Mouse (Mus musculus): ENCODE data around the gene Lpp. TPM values are rescaled to one million over a fixed set of nuclear protein-coding genes. Genes with fewer than 3 reads are reported as not detected.
"Not testable (repeated sequence)": the region's sequence is repeated elsewhere in the genome, so short reads cannot be mapped to it uniquely, and the experiment has no call there.

Gene Lpp
- polyA plus RNA-seq, 1 experiment from 2014 or later: 23.0 TPM

GRCm38 (mm10) chr16:24979391-24979790 lies 586.1 kb downstream of the Lpp start:
- no peaks in the 10 kb centered on the region for H3K9me3 ChIP-seq (replicated peaks)

GRCm38 (mm10) chr16:24982828-24983227 lies 589.5 kb downstream of the Lpp start:
- DNase-seq (ENCODE audit: low spot score): no peak
- H3K4me3 ChIP-seq: no peak overlapping the region
- WGBS: 84% methylated on average over 4 of the region's 4 CpGs
- no peak overlapping the region for H3K27ac ChIP-seq (replicated peaks)
- peaks cover 15% of the 10 kb centered on the region for H3K4me1 ChIP-seq
- H3K27me3 ChIP-seq (ENCODE audit: low read depth, poor library complexity, severe bottlenecking): no peaks in the 10 kb centered on the region
- H3K9me3 ChIP-seq (replicated peaks): no peaks in the 10 kb centered on the region
- H3K36me3 ChIP-seq: no peaks in the 10 kb centered on the region

More at GRCm38 (mm10) chr16:24979391-24979790, 586.1 kb downstream of the Lpp start:
- no peak for DNase-seq (ENCODE audit: low spot score)
- Histone ChIP-seq H3K36me3 (no peaks in the 10 kb centered on the region), H3K4me3 (no peak overlapping the region), H3K4me1 (peaks cover 15% of the 10 kb centered on the region), H3K27ac (replicated peaks) (no peak overlapping the region), H3K27me3 (ENCODE audit: low read depth, poor library complexity, severe bottlenecking) (no peaks in the 10 kb centered on the region)
- WGBS: 84% methylated on average over 4 of the region's 4 CpGs

GRCm38 (mm10) chr16:24990331-24990730 lies 597.0 kb downstream of the Lpp start:
- no peaks in the 10 kb centered on the region for H3K4me1 ChIP-seq
- no peak overlapping the region for H3K4me3 ChIP-seq
- no peaks in the 10 kb centered on the region for H3K36me3 ChIP-seq
- 96% methylated on average over 11 of the region's 11 CpGs for WGBS
- no peaks in the 10 kb centered on the region for H3K9me3 ChIP-seq (replicated peaks)
- no peaks in the 10 kb centered on the region for H3K27me3 ChIP-seq (ENCODE audit: low read depth, poor library complexity, severe bottlenecking)
- no peak overlapping the region for H3K27ac ChIP-seq (replicated peaks)
- DNase-seq (ENCODE audit: low spot score): no peak

GRCm38 (mm10) chr16:24991059-24991541 lies 597.8 kb downstream of the Lpp start:
- H3K4me1 ChIP-seq: no peaks in the 10 kb centered on the region
- 86% methylated on average over 10 of the region's 10 CpGs for WGBS
- no peak overlapping the region for H3K27ac ChIP-seq (replicated peaks)
- no peaks in the 10 kb centered on the region for H3K36me3 ChIP-seq
- H3K27me3 ChIP-seq (ENCODE audit: low read depth, poor library complexity, severe bottlenecking): no peaks in the 10 kb centered on the region
- no peak overlapping the region for H3K4me3 ChIP-seq
- no peaks in the 10 kb centered on the region for H3K9me3 ChIP-seq (replicated peaks)
- DNase-seq (ENCODE audit: low spot score): no peak

GRCm38 (mm10) chr16:24991995-24992394 lies 598.7 kb downstream of the Lpp start:
- 93% methylated on average over 3 of the region's 3 CpGs for WGBS
- DNase-seq (ENCODE audit: low spot score): no peak
- H3K27ac ChIP-seq (replicated peaks): no peak overlapping the region
- H3K27me3 ChIP-seq (ENCODE audit: low read depth, poor library complexity, severe bottlenecking): no peaks in the 10 kb centered on the region
- no peaks in the 10 kb centered on the region for H3K36me3 ChIP-seq
- no peaks in the 10 kb centered on the region for H3K4me1 ChIP-seq
- no peaks in the 10 kb centered on the region for H3K9me3 ChIP-seq (replicated peaks)
- no peak overlapping the region for H3K4me3 ChIP-seq

GRCm38 (mm10) chr16:24992494-24992893 lies 599.2 kb downstream of the Lpp start:
- Histone ChIP-seq H3K4me3 (no peak overlapping the region), H3K36me3 (no peaks in the 10 kb centered on the region), H3K27ac (replicated peaks) (no peak overlapping the region), H3K4me1 (no peaks in the 10 kb centered on the region), H3K27me3 (ENCODE audit: low read depth, poor library complexity, severe bottlenecking) (no peaks in the 10 kb centered on the region), H3K9me3 (replicated peaks) (no peaks in the 10 kb centered on the region)
- 94% methylated on average over 11 of the region's 11 CpGs for WGBS
- no peak for DNase-seq (ENCODE audit: low spot score)

- no peak for DNase-seq (ENCODE audit: low spot score)
Observed at GRCm38 (mm10) chr16:25010980-25011877, 617.9 kb downstream of the Lpp start.

GRCm38 (mm10) chr16:25012938-25013337 lies 619.6 kb downstream of the Lpp start:
- H3K4me1 ChIP-seq: peaks cover 6% of the 10 kb centered on the region
- H3K27me3 ChIP-seq (ENCODE audit: low read depth, poor library complexity, severe bottlenecking): no peaks in the 10 kb centered on the region
- H3K27ac ChIP-seq (replicated peaks): no peak overlapping the region
- 88% methylated on average over 3 of the region's 3 CpGs for WGBS
- H3K36me3 ChIP-seq: no peaks in the 10 kb centered on the region
- DNase-seq (ENCODE audit: low spot score): no peak
- H3K9me3 ChIP-seq (replicated peaks): no peaks in the 10 kb centered on the region
- H3K4me3 ChIP-seq: no peak overlapping the region

More at GRCm38 (mm10) chr16:25010980-25011877, 617.9 kb downstream of the Lpp start:
- H3K4me3 ChIP-seq: no peak overlapping the region
- H3K27ac ChIP-seq (replicated peaks): no peak overlapping the region
- no peaks in the 10 kb centered on the region for H3K36me3 ChIP-seq
- 85% methylated on average over 5 of the region's 5 CpGs for WGBS
- no peaks in the 10 kb centered on the region for H3K9me3 ChIP-seq (replicated peaks)
- H3K27me3 ChIP-seq (ENCODE audit: low read depth, poor library complexity, severe bottlenecking): no peaks in the 10 kb centered on the region
- peaks cover under 1% of the 10 kb centered on the region for H3K4me1 ChIP-seq

- no peak for DNase-seq (ENCODE audit: low spot score)
- WGBS: 63% methylated on average over 4 of the region's 4 CpGs
Observed at GRCm38 (mm10) chr16:25016261-25016836, 623.0 kb downstream of the Lpp start.

GRCm38 (mm10) chr16:25017046-25017445 lies 623.7 kb downstream of the Lpp start:
- Histone ChIP-seq H3K4me1 (peaks cover 6% of the 10 kb centered on the region), H3K27ac (replicated peaks) (no peak overlapping the region), H3K36me3 (no peaks in the 10 kb centered on the region), H3K4me3 (no peak overlapping the region), H3K27me3 (ENCODE audit: low read depth, poor library complexity, severe bottlenecking) (no peaks in the 10 kb centered on the region), H3K9me3 (replicated peaks) (no peaks in the 10 kb centered on the region)
- DNase-seq (ENCODE audit: low spot score): no peak

More at GRCm38 (mm10) chr16:25016261-25016836, 623.0 kb downstream of the Lpp start:
- Histone ChIP-seq H3K36me3 (no peaks in the 10 kb centered on the region), H3K4me1 (peaks cover 6% of the 10 kb centered on the region), H3K4me3 (no peak overlapping the region), H3K27me3 (ENCODE audit: low read depth, poor library complexity, severe bottlenecking) (no peaks in the 10 kb centered on the region), H3K9me3 (replicated peaks) (no peaks in the 10 kb centered on the region), H3K27ac (replicated peaks) (no peak overlapping the region)

- 72% methylated on average over 2 of the region's 2 CpGs for WGBS
- H3K9me3 ChIP-seq (replicated peaks); H3K4me3 ChIP-seq; H3K36me3 ChIP-seq; H3K4me1 ChIP-seq; H3K27me3 ChIP-seq (ENCODE audit: low read depth, poor library complexity, severe bottlenecking); DNase-seq (ENCODE audit: low spot score); H3K27ac ChIP-seq (replicated peaks): not testable (repeated sequence)
Observed at GRCm38 (mm10) chr16:25021743-25022359, 628.5 kb downstream of the Lpp start.

GRCm38 (mm10) chr16:25024591-25024990 lies 631.3 kb downstream of the Lpp start:
- no peak overlapping the region for H3K27ac ChIP-seq (replicated peaks)
- 86% methylated on average over 3 of the region's 3 CpGs for WGBS
- H3K9me3 ChIP-seq (replicated peaks): no peaks in the 10 kb centered on the region
- H3K36me3 ChIP-seq: no peaks in the 10 kb centered on the region
- DNase-seq (ENCODE audit: low spot score): no peak
- no peak overlapping the region for H3K4me3 ChIP-seq
- H3K27me3 ChIP-seq (ENCODE audit: low read depth, poor library complexity, severe bottlenecking): no peaks in the 10 kb centered on the region
- no peaks in the 10 kb centered on the region for H3K4me1 ChIP-seq

- H3K9me3 ChIP-seq (replicated peaks): no peaks in the 10 kb centered on the region
- no peak for DNase-seq (ENCODE audit: low spot score)
- no peaks in the 10 kb centered on the region for H3K36me3 ChIP-seq
- no peaks in the 10 kb centered on the region for H3K27me3 ChIP-seq (ENCODE audit: low read depth, poor library complexity, severe bottlenecking)
- no peaks in the 10 kb centered on the region for H3K4me1 ChIP-seq
- 98% methylated on average over 1 of the region's 1 CpGs for WGBS
- H3K4me3 ChIP-seq: no peak overlapping the region
- H3K27ac ChIP-seq (replicated peaks): no peak overlapping the region
Observed at GRCm38 (mm10) chr16:25026191-25026590, 632.9 kb downstream of the Lpp start.
